Mouse (Mus musculus): Measurements from ENCODE around the gene Tarm1. TPM values are rescaled to one million over a fixed set of nuclear protein-coding genes. Genes with fewer than 3 reads are reported as not detected.
A peak's percentile ranks its signal among the peaks of the same experiment; 100 is the strongest.

The Tarm1 gene
- total and polyA plus RNA-seq, 3 experiments = 0.16 TPM; not detected in 2

DNA sequence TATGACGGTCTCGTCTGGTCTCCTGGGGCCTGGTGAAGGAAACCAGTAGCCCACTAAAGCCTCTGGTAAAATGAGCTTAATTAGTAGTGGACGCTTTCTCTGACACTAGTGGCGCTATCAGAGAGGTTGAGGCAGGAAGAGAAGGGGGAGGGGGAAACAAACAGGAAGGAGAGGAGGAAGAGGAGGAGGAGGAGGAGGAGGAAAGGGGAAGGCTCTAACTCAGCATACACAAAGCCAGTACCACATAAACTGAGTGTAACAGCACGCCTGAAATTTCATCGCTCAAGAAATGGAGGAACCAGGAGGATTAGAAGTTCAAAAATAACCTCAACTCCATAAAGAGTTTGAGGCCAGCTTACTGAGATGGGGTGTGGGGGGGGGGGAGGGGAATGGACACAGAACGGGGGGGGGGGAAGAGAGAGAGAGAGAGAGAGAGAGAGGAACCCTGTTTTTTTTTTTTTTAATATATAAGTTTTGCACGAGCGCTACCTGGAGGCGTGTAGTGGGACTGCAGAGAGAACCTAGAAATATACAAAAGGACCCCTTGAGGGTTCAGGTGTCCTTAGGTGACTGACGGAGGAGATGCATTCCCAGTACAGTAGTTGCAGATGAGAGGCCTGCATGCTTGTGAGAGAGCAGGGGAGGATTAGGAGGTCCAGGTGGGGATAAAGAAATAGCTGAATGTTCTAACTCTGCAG lies 48.8 kb downstream of the Tarm1 start:
- no peak overlapping the region for H3K9ac ChIP-seq (ENCODE audit: low read depth, low read length)
- H3K27me3 ChIP-seq (ENCODE audit: control insufficient read depth, insufficient read depth, low read length) = no peaks in the 10 kb centered on the region
- 42% methylated on average over 11 of the region's 11 CpGs for WGBS
- H3K4me1 ChIP-seq (ENCODE audit: control insufficient read depth, insufficient read depth, low read length) = no peaks in the 10 kb centered on the region
- no peak overlapping the region for H3K27ac ChIP-seq
- H3K36me3 ChIP-seq (ENCODE audit: control insufficient read depth, insufficient read depth, low read length) = no peaks in the 10 kb centered on the region
- H3K79me2 ChIP-seq (replicated peaks; ENCODE audit: control insufficient read depth, insufficient read depth, low read length) = no peaks in the 10 kb centered on the region
- intact Hi-C loops (cut with DNase I) = no loop called here
- TF ChIP-seq CTCF (IDR thresholded peaks at IDR 0.05) (peak; percentile 19), EP300 (IDR thresholded peaks at IDR 0.05; ENCODE audit: insufficient read depth, low read depth, low read length) (no peak)
- DNase-seq = no peak
- no peak overlapping the region for H3K4me3 ChIP-seq

DNA sequence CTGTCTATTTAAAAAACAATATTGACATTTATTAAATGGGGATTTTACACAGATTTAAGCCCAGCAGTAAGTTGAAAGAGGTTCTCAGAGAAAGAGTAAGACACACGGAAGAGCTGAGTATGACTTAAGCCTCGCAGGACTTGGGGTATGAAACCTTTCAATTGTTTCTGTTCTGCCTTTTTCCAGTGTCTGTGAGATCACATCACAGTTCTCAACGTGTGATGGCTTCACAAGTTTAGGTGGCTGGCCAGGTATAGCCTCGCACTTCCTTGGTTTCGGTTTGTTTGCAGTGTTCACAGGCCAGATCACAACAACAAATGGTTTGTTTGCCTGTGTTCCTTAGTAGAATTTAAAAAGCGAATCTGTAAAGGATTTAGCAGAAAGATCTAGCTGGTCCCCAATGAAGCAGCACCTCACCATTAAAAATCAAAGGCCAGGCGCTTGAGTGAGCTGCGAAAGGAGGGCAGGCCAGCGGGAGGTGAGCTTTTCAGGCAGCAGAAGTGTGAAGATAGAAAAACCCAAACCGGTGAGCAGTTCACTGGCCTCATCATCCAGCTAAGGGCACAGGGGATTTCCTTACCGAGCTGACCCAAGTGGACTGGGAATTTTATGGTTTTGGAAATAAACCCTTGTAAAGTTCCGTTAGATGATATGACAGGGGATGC lies 49.5 kb downstream of the Tarm1 start:
- intact Hi-C loops (cut with DNase I) = no loop called here
- H3K27ac ChIP-seq = no peak overlapping the region
- no peak overlapping the region for H3K4me3 ChIP-seq
- no peak for DNase-seq
- 58% methylated on average over 12 of the region's 12 CpGs for WGBS
- no peaks in the 10 kb centered on the region for H3K79me2 ChIP-seq (replicated peaks; ENCODE audit: control insufficient read depth, insufficient read depth, low read length)
- no peaks in the 10 kb centered on the region for H3K27me3 ChIP-seq (ENCODE audit: control insufficient read depth, insufficient read depth, low read length)
- TF ChIP-seq CTCF (IDR thresholded peaks at IDR 0.05) (no peak), POLR2A (IDR thresholded peaks at IDR 0.05; ENCODE audit: insufficient read depth, low read depth, low read length) (no peak), EP300 (IDR thresholded peaks at IDR 0.05; ENCODE audit: insufficient read depth, low read depth, low read length) (no peak)
- no peaks in the 10 kb centered on the region for H3K36me3 ChIP-seq (ENCODE audit: control insufficient read depth, insufficient read depth, low read length)
- H3K4me1 ChIP-seq (ENCODE audit: control insufficient read depth, insufficient read depth, low read length) = no peaks in the 10 kb centered on the region
- no peak overlapping the region for H3K9ac ChIP-seq (ENCODE audit: low read depth, low read length)

DNA sequence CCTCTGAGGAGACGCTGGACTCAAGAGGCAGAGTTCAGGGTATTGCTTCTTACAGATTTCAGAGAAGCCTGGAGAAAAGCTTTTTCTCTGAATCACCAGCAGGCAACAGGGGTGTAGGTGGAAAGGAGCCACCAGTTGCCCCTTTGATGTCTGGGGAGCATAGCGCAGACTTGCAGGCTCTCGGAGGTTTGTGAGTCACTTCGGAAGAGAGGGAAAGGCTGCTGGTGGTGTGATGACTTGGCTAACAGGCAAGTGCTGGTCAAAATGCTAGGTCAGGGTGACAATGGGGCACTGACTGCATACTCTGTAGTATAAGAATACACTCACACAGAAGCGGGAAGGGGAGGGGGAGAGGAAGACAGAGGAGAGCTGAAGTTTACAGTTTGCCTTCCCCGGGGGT lies 51.3 kb downstream of the Tarm1 start:
- H3K79me2 ChIP-seq (replicated peaks; ENCODE audit: control insufficient read depth, insufficient read depth, low read length) = no peaks in the 10 kb centered on the region
- no peaks in the 10 kb centered on the region for H3K4me1 ChIP-seq (ENCODE audit: control insufficient read depth, insufficient read depth, low read length)
- intact Hi-C loops (cut with DNase I) = no loop called here
- no peak overlapping the region for H3K4me3 ChIP-seq
- no peaks in the 10 kb centered on the region for H3K27me3 ChIP-seq (ENCODE audit: control insufficient read depth, insufficient read depth, low read length)
- no peak for DNase-seq
- 46% methylated on average over 6 of the region's 6 CpGs for WGBS
- no peaks in the 10 kb centered on the region for H3K36me3 ChIP-seq (ENCODE audit: control insufficient read depth, insufficient read depth, low read length)
- H3K9ac ChIP-seq (ENCODE audit: low read depth, low read length) = no peak overlapping the region
- H3K27ac ChIP-seq = no peak overlapping the region
- TF ChIP-seq EP300 (IDR thresholded peaks at IDR 0.05; ENCODE audit: insufficient read depth, low read depth, low read length) (no peak), POLR2A (IDR thresholded peaks at IDR 0.05; ENCODE audit: insufficient read depth, low read depth, low read length) (no peak), CTCF (IDR thresholded peaks at IDR 0.05) (no peak)

DNA sequence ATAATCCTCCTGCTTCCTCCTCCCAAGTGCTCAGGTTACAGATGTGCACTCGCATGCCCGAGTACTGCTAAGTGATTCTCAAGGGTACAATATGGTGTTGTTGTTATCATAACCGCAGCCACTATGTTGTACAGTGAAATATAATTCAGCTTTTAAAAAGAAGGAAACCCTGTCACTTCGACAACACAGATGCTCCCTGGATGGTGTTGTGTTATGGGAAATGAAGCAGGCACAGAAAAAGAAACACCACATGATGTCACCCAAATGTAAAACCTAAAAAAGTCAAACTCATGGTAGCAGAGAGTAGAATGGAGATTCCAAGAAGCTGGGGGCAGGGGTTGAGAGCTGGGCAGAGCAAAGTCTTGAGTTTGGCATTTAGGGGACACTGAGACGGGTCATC lies 51.8 kb downstream of the Tarm1 start:
- DNase-seq = no peak
- Histone ChIP-seq H3K4me3 (no peak overlapping the region), H3K27me3 (ENCODE audit: control insufficient read depth, insufficient read depth, low read length) (no peaks in the 10 kb centered on the region), H3K9ac (ENCODE audit: low read depth, low read length) (no peak overlapping the region), H3K79me2 (replicated peaks; ENCODE audit: control insufficient read depth, insufficient read depth, low read length) (no peaks in the 10 kb centered on the region), H3K36me3 (ENCODE audit: control insufficient read depth, insufficient read depth, low read length) (no peaks in the 10 kb centered on the region), H3K4me1 (ENCODE audit: control insufficient read depth, insufficient read depth, low read length) (no peaks in the 10 kb centered on the region), H3K27ac (no peak overlapping the region)
- TF ChIP-seq EP300 (IDR thresholded peaks at IDR 0.05; ENCODE audit: insufficient read depth, low read depth, low read length) (no peak), CTCF (IDR thresholded peaks at IDR 0.05) (no peak), POLR2A (IDR thresholded peaks at IDR 0.05; ENCODE audit: insufficient read depth, low read depth, low read length) (no peak)
- intact Hi-C loops (cut with DNase I) = no loop called here
- WGBS = 58% methylated on average over 5 of the region's 5 CpGs

DNA sequence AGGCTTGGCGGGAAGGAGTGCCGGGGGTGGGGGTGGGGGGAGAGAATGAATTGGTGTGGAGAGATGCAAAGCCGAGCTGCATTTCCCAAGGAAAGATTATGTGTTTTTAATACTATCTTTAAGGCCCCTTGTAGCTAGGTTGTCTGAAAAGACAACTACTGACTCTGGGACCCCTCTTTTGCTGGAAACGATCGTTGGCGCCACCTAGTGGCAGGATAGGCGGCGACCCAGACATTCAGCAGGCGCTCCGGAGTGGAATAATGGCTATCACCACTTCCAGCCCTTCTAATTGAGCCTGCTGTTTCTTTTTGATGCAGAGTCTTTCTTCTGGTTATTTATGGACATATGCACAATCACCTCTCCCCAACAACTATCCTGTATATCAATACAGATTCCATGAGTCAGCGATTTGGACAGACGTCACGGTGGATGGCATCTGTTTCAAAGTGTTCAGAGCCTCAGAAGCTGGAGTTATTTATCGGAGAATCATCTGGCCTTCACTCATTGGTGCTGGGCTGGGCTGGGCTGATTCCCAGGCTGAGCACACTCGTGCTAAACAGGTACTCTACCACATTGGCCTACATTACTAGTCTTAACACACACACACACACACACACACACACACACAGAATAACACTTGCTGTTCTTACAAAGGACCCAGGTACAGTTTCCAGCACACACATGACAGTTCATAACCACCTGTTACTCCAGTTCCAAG lies 53.5 kb downstream of the Tarm1 start:
- Histone ChIP-seq H3K27ac (no peak overlapping the region), H3K4me3 (no peak overlapping the region), H3K9ac (ENCODE audit: low read depth, low read length) (no peak overlapping the region), H3K4me1 (ENCODE audit: control insufficient read depth, insufficient read depth, low read length) (no peaks in the 10 kb centered on the region), H3K79me2 (replicated peaks; ENCODE audit: control insufficient read depth, insufficient read depth, low read length) (no peaks in the 10 kb centered on the region), H3K27me3 (ENCODE audit: control insufficient read depth, insufficient read depth, low read length) (no peaks in the 10 kb centered on the region), H3K36me3 (ENCODE audit: control insufficient read depth, insufficient read depth, low read length) (no peaks in the 10 kb centered on the region)
- TF ChIP-seq CTCF (IDR thresholded peaks at IDR 0.05) (peak; percentile 95), EP300 (IDR thresholded peaks at IDR 0.05; ENCODE audit: insufficient read depth, low read depth, low read length) (no peak)
- intact Hi-C loops (cut with DNase I) = loop anchor here (1.0 kb wide), 2 partner anchors 119 to 227 kb away; no protein-coding TSS in a partner anchor
- 21% methylated on average over 15 of the region's 15 CpGs for WGBS
- peak; percentile 52 to 80 for DNase-seq

DNA sequence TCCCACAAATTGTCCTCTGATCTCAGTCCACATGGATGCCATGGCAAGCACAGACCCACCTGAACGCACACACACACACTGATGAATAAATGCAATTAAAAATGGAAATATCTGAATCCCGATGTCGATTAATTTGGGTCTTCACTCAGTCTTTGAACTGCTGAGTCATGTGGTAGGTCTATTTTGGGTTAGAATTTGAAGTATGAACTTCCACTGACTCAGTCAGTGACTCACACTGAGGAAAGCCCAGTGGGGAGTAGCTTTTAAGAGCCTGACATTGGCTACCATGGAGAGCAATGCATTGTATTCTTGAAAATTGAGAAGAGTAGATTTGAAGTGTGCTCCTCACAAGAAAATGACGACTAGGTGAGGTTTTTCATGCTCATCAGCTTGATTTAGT lies 55.4 kb downstream of the Tarm1 start:
- Histone ChIP-seq H3K27me3 (ENCODE audit: control insufficient read depth, insufficient read depth, low read length) (no peaks in the 10 kb centered on the region), H3K36me3 (ENCODE audit: control insufficient read depth, insufficient read depth, low read length) (no peaks in the 10 kb centered on the region), H3K79me2 (replicated peaks; ENCODE audit: control insufficient read depth, insufficient read depth, low read length) (no peaks in the 10 kb centered on the region), H3K27ac (no peak overlapping the region), H3K4me3 (no peak overlapping the region), H3K4me1 (ENCODE audit: control insufficient read depth, insufficient read depth, low read length) (no peaks in the 10 kb centered on the region), H3K9ac (ENCODE audit: low read depth, low read length) (no peak overlapping the region)
- WGBS = 63% methylated on average over 4 of the region's 4 CpGs
- no peak for DNase-seq
- no peak for TF ChIP-seq EP300 (IDR thresholded peaks at IDR 0.05; ENCODE audit: insufficient read depth, low read depth, low read length)
- TF ChIP-seq CTCF (IDR thresholded peaks at IDR 0.05) = no peak
- no peak for TF ChIP-seq POLR2A (IDR thresholded peaks at IDR 0.05; ENCODE audit: insufficient read depth, low read depth, low read length)
- intact Hi-C loops (cut with DNase I) = no loop called here
